Mouse (Mus musculus) hindbrain, embryonic 15.5 days (tissue): Measurements from ENCODE around the gene Nsun3. TPM values are rescaled to one million over a fixed set of nuclear protein-coding genes. Genes with fewer than 3 reads are reported as not detected.

ENCODE experiments used
- ATAC-seq: fragments of 200-750 bp; cut with Nextera tagmentation; 2 replicates; pipeline ENCODE4 v1.8.0; 2017; ENCODE audit warnings: low read depth, moderate number of reproducible peaks, moderate TSS enrichment; ENCODE audit not compliant: low FRiP score
- H3K27ac ChIP-seq: fragments of 300-500 bp; sonication (generic); replicated peaks from 2 replicates; pipeline ENCODE4 v1.5.1; 2015; ENCODE audit warnings: mild to moderate bottlenecking, inconsistent platforms
- H3K27me3 ChIP-seq: fragments of 300-500 bp; sonication (generic); 2 replicates; pipeline ENCODE4 v1.6.1; 2015; ENCODE audit warnings: control low read depth, inconsistent platforms
- H3K36me3 ChIP-seq: fragments of 300-500 bp; sonication (generic); 2 replicates; pipeline ENCODE4 v1.6.1; 2015; ENCODE audit warnings: control low read depth, inconsistent platforms
- H3K4me1 ChIP-seq: fragments of 300-500 bp; sonication (generic); replicated peaks from 2 replicates; pipeline ENCODE4 v1.6.1; 2015; ENCODE audit warnings: control low read depth, inconsistent platforms
- H3K4me2 ChIP-seq: fragments of 300-500 bp; sonication (generic); 2 replicates; pipeline ENCODE4 v1.6.1; 2015; ENCODE audit warnings: moderate library complexity, mild to moderate bottlenecking, inconsistent platforms
- H3K4me3 ChIP-seq: fragments of 300-500 bp; sonication (generic); 2 replicates; pipeline ENCODE4 v1.5.1; 2015; ENCODE audit warnings: mild to moderate bottlenecking, inconsistent platforms
- H3K9ac ChIP-seq: fragments of 300-500 bp; sonication (generic); 2 replicates; pipeline ENCODE4 v1.6.1; 2015; ENCODE audit warnings: inconsistent platforms
- H3K9me3 ChIP-seq: fragments of 300-500 bp; sonication (generic); 2 replicates; pipeline ENCODE4 v1.6.1; 2016; ENCODE audit warnings: control low read depth, inconsistent platforms
- WGBS: fragments of 180-500 bp; shearing (Covaris S2); methylation state at CpG from one replicate; pipeline ENCODE4 v1.1.7; 2015; 5-methylcytosine and 5-hydroxymethylcytosine counted together
- polyA plus RNA-seq: library from polyadenylated mRNA; unstranded; fragments of >200 nt; fragmentation: Nextera tagmentation; extraction: Ambion mirVana; gene quantifications from 2 replicates; pipeline ENCODE4 v1.2.1, GENCODE M21; 2015

Nsun3 gene
- polyA plus RNA-seq: 8.8 and 9.2 TPM in 2 replicates

DNA sequence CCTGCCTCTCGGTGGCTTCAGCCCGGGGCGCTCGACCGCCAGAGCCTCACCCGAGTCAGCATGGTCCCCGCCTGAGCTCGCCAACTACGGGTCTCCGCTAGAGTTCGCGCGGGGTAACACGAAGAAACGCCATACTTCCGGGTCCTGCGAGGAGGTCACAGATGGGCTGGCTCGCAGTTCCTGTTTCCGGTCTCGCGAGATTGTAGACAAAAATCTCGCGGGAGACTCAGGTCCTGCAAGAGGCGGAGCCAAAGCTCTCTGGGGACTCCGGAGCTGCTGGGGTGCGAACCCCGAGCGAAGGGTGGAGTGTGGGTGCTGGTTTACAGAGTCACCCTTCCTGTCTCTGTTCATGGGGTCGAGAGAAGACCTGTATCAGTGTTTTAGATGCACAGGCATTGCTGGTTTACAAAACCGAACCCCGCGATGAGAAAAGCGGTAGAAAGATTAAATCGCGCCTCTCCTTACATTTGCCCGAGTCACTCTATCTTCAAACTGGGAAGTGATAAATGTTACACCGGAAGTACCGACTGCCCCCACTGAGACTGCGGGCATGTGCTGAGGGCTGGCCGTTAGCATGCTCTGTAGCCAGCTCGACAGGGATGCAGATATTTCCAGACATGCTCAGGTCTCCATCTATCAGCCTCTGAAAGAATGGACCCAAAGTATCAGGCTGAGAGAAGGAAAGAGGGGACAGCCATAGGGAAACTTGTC lies at the start of gene Nsun3:
TSS of gene Nsun3 (minus strand) at position 198 of the 711 bp plus-strand sequence.
- Histone ChIP-seq H3K36me3 (no peaks in the 10 kb centered on the region), H3K4me2 (peak within 1 kb of the TSS; percentile 82), H3K9me3 (no peaks in the 10 kb centered on the region), H3K4me3 (peak within 1 kb of the TSS; percentile 78), H3K27ac (peak within 1 kb of the TSS; percentile 91), H3K27me3 (no peaks in the 10 kb centered on the region), H3K9ac (peak within 1 kb of the TSS; percentile 75), H3K4me1 (peaks cover 30% of the 10 kb centered on the region)
- peak; percentile 99 for ATAC-seq
- whole genome bisulfite sequencing: 1% methylated on average over 41 of the region's 41 CpGs

DNA sequence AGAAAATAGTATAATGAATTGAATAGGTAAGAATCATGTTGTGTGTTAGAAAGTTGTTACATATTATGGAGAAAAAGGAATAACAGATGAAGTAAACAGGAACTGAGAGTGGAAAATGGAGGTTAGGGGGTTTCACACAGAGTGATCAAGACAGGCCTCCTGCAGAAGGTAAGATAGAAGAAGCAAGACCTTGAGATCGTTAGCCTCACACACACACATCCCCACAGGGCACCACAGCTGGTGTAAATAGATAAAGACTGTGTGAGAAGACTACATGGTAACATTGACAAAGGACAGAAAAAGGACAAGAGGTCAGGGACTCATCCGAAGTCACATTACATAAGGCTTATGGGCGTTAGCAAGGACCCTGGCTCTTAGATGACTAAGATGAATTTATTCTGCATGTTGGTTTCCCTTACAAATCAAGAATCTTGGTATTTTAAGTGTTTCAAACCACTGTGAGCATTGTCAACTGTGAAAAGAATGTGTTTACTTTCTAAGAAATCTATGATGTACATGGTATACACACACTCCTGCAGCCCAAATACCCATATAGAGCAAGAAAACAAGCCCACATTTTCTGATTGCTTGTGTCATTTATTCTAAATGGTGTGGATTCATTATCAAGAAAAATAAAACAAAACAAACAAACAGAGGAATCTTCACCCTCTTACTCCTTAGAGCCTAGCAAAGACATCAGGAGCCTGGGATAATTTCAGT lies 47.6 kb upstream of the Nsun3 start:
- no peak for ATAC-seq
- Histone ChIP-seq H3K27ac (no peak overlapping the region), H3K9ac (no peak overlapping the region), H3K27me3 (no peaks in the 10 kb centered on the region), H3K4me1 (no peaks in the 10 kb centered on the region), H3K4me2 (no peak overlapping the region), H3K9me3 (no peaks in the 10 kb centered on the region), H3K4me3 (no peak overlapping the region), H3K36me3 (no peaks in the 10 kb centered on the region)
- 56% methylated on average over 3 of the region's 3 CpGs for WGBS

DNA sequence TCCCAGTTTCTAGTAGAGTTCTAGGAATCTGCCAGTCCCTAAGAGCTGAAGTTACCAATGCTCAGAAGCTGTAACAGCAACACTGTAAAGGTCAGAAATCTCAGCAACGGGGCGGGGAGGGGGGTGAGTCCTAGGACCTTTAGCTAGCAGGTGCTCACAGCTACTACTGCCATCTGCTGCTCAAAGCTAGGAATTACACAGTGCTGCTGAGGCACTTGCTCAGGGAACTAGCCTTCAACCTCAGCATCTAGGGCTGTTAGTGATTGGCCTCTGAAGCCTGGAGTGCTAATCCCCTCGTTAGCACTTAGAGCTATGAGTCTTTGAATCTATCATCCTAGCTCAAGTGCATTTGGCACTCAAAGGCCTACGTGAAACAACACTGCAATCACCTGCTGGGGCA lies 45.9 kb upstream of the Nsun3 start:
- Histone ChIP-seq H3K4me3 (no peak overlapping the region), H3K27ac (no peak overlapping the region), H3K27me3 (no peaks in the 10 kb centered on the region), H3K4me1 (no peaks in the 10 kb centered on the region), H3K9me3 (no peaks in the 10 kb centered on the region), H3K4me2 (no peak overlapping the region), H3K36me3 (no peaks in the 10 kb centered on the region), H3K9ac (no peak overlapping the region)
- no peak for ATAC-seq
- WGBS: 19% methylated on average over 4 of the region's 4 CpGs

DNA sequence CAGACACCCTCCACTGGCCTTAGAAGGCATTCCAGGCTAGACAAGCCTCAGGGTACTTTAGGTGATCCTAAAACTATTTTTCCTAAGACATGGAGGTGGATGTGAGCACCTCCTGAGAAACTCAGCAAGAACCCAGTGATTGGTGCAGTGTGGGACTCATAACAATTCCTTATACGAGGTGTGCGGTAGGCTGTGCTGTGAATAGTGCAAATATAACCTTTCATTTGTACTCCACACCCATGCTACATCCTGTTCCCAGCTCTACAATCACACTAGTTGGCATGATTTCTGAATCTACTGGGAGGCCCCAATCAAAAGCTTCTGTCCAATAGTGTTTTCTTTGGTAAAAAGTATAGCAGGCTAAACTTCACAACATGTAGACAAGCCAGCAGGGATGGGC lies 45.4 kb upstream of the Nsun3 start:
- no peak overlapping the region for H3K27ac ChIP-seq
- no peaks in the 10 kb centered on the region for H3K36me3 ChIP-seq
- H3K9ac ChIP-seq: no peak overlapping the region
- no peaks in the 10 kb centered on the region for H3K9me3 ChIP-seq
- H3K4me1 ChIP-seq: no peaks in the 10 kb centered on the region
- no peak for ATAC-seq
- WGBS: 93% methylated on average over 2 of the region's 2 CpGs
- H3K4me3 ChIP-seq: no peak overlapping the region
- H3K27me3 ChIP-seq: no peaks in the 10 kb centered on the region
- H3K4me2 ChIP-seq: no peak overlapping the region

DNA sequence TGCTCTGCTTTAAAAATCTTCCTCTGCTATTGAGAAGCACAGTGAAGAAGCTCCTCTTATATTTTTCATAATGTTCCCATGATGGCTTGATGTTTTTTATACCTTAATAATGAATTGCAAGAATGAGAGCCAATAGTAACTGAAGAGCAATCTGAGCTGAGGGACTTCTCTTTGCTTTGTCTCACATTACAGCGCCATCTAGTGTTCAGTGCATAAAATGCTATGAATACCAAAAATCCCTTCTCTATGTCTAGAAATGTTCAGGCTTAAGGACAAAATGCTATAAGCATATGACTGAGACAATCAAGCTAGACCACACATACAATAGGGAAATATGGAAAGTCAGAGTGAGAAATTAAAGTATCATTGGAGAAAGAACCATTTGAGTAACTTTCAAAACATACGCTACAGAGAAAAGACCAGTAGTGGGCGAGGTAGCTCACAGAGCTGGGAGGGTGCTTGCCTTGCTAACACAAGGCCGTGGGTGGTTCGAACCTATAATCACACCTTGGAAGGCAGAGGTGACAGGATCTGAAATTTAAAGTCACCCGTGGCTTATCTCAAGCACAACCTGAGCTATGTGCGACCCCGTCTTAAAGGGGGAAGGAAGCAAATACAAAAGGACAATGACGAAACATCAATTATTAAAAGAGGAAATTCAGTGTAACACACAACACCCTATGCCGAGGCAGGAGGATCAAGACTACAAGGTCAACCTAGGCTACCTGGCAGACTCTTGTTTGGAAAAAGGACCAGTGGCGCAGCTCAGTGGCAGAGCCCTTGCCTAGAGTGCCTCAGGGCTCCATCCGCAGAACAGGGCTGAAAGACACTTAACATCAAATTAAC lies 39.8 kb upstream of the Nsun3 start:
- no peak overlapping the region for H3K4me2 ChIP-seq
- H3K27ac ChIP-seq: no peak overlapping the region
- no peak overlapping the region for H3K9ac ChIP-seq
- no peaks in the 10 kb centered on the region for H3K4me1 ChIP-seq
- 78% methylated on average over 12 of the region's 12 CpGs for WGBS
- ATAC-seq: no peak
- no peaks in the 10 kb centered on the region for H3K9me3 ChIP-seq
- H3K36me3 ChIP-seq: no peaks in the 10 kb centered on the region
- H3K27me3 ChIP-seq: no peaks in the 10 kb centered on the region
- no peak overlapping the region for H3K4me3 ChIP-seq

DNA sequence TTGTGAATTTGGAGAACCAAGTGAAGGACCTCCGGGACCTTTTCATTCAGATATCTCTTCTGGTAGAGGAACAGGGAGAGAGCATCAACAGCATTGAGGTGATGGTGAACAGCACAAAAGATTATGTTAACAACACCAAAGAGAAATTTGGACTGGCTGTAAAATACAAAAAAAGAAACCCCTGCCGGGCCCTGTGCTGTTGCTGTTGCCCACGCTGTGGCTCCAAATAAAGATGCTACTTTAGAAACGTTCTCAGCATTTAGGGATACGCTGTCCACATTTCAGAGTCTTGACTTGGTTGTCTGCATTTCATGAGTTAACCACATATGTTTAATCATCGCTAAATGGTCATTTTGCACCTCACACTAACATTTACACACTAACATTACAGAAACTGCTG lies 35.9 kb upstream of the Nsun3 start:
- Histone ChIP-seq H3K4me3 (no peak overlapping the region), H3K27me3 (no peaks in the 10 kb centered on the region), H3K9ac (no peak overlapping the region), H3K9me3 (no peaks in the 10 kb centered on the region), H3K27ac (no peak overlapping the region), H3K4me1 (no peaks in the 10 kb centered on the region), H3K36me3 (no peaks in the 10 kb centered on the region), H3K4me2 (no peak overlapping the region)
- no peak for ATAC-seq
- 92% methylated on average over 6 of the region's 6 CpGs for WGBS

DNA sequence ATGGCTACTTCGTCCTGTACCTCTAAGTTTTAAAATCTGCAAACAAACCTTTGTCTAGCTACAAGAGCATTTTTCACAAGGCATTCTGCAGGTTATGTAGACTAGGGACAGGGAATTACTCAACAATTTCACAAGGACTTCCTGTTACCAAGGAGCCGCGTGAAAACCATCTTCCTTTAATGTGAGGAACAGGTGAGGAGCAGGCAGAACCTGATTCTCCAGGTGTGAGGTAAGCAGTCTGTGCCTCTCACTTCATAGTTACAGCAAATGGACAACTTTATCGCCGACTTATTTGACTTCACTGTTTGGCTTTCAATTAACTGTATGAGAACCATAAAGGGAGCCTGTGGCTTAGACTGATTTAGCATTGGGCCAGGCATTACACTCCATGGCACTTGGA lies 27.9 kb upstream of the Nsun3 start, which contains the start of gene Stx19:
TSS of gene Stx19 (plus strand) at position 186 of the 400 bp plus-strand sequence.
- ATAC-seq: no peak
- Histone ChIP-seq H3K36me3 (no peaks in the 10 kb centered on the region), H3K27me3 (no peaks in the 10 kb centered on the region), H3K27ac (no peak within 1 kb of the TSS), H3K4me2 (no peak within 1 kb of the TSS), H3K4me1 (no peaks in the 10 kb centered on the region), H3K4me3 (no peak within 1 kb of the TSS), H3K9me3 (no peaks in the 10 kb centered on the region), H3K9ac (no peak within 1 kb of the TSS)
- WGBS: 83% methylated on average over 5 of the region's 5 CpGs

DNA sequence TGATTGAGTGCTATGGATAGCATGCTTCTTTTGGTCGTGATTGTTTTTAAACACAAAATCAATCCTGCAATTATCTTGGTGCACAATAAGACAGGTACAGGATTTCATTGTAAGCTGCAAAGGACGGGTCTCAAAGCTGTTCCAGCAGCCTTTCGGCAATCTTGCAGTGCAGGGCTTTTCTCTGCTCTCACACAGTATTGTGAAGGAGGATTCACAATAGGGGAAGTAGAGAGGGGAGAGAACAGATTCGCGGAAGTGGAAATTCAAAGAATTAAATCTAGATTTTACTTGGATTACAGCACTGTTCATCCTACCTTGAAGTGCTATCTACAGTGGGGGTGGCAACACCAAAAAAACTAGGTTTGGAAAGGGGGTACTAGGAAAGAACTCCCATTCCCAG lies 27.2 kb upstream of the Nsun3 start:
- no peak overlapping the region for H3K27ac ChIP-seq
- no peaks in the 10 kb centered on the region for H3K36me3 ChIP-seq
- no peaks in the 10 kb centered on the region for H3K9me3 ChIP-seq
- H3K27me3 ChIP-seq: no peaks in the 10 kb centered on the region
- H3K9ac ChIP-seq: no peak overlapping the region
- H3K4me2 ChIP-seq: no peak overlapping the region
- no peak for ATAC-seq
- WGBS: 81% methylated on average over 5 of the region's 5 CpGs
- H3K4me3 ChIP-seq: no peak overlapping the region
- no peaks in the 10 kb centered on the region for H3K4me1 ChIP-seq

DNA sequence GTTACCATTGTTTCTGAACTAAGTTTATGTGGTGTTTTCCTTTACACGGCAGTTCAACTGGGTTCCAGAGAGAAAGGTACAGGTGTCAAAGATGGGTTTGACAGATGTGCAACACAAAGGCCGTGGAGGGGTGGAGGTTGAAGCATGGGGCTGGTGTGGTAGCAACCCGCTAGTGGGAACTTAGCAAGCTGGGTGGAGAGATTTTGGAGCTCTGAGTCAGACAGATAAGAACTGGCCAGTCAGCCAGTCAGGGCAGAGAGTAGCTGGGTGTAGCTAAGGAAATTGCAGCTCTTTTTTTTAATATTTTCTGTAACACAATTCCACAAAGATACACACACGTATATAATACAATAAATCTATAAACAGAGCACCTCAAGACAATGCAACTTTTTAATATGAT lies 24.2 kb upstream of the Nsun3 start:
- WGBS: 94% methylated on average over 4 of the region's 4 CpGs
- H3K27ac ChIP-seq: no peak overlapping the region
- no peak for ATAC-seq
- no peaks in the 10 kb centered on the region for H3K27me3 ChIP-seq
- H3K36me3 ChIP-seq: no peaks in the 10 kb centered on the region
- H3K9me3 ChIP-seq: no peaks in the 10 kb centered on the region
- H3K4me1 ChIP-seq: peaks cover 7% of the 10 kb centered on the region; the same call in 1 of the 2 replicates
- H3K9ac ChIP-seq: no peak overlapping the region
- no peak overlapping the region for H3K4me2 ChIP-seq
- H3K4me3 ChIP-seq: no peak overlapping the region

DNA sequence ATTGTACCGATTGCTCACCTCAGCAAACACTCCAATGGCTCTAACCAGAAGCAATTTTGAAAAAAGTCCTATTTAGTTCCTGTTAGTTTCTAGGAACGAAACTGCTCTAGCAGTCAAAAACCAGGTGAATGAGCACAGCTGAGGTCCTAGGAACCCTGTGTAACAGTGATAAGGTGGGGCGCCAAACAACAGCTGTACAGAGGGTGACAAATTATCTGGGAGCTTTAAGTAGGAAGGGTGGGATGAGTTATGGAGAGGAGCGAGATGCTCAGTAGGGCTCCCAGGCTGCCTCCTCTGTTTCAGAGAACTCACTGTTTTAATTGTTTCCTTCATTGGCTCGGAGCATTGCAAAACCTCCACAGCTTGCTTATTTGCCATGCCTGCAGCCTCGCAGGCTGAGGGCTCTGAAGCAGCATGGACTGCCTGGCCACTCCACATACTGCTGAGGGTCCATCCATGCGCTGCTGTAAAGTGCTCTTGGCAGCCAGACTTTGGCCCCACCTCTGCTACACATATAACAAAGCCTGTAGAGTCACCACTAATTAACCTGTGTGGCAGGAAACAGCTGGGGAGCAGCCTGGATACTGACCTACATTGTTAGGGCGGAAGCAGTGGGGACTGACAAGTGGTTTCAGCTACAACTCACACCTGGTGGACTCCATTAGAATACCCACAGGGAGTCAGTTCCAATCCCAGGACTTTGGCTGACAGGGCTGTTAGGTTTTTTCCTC lies 20.8 kb upstream of the Nsun3 start:
- Histone ChIP-seq H3K4me1 (peaks cover 7% of the 10 kb centered on the region; the same call in 1 of the 2 replicates), H3K27me3 (no peaks in the 10 kb centered on the region), H3K36me3 (peaks cover 14% of the 10 kb centered on the region), H3K9me3 (no peaks in the 10 kb centered on the region), H3K4me2 (no peak overlapping the region), H3K9ac (no peak overlapping the region), H3K4me3 (no peak overlapping the region), H3K27ac (no peak overlapping the region)
- ATAC-seq: no peak
- 64% methylated on average over 8 of the region's 8 CpGs for WGBS

DNA sequence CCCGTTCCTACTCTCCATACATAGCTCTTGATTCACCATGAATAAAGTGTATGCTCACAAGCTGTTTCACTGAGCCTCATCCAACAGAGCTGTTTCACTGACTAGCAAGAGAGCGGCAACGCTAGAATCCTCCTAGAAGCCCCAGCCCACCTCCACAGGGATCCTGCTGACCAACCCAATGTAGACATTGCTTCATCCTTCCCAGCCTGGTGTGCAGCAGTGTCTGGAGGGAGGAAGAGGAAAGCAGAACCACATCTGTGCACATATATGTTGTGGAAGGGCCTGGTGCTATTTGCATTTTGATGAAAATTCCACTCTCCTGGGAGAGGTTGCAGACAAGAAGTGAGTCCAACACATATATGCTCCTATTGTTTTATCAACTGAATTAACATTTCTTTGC lies 18.0 kb upstream of the Nsun3 start:
- H3K4me2 ChIP-seq: no peak overlapping the region
- no peaks in the 10 kb centered on the region for H3K9me3 ChIP-seq
- peaks cover 20% of the 10 kb centered on the region for H3K36me3 ChIP-seq
- H3K4me1 ChIP-seq: peaks cover 7% of the 10 kb centered on the region; the same call in 1 of the 2 replicates
- no peak overlapping the region for H3K9ac ChIP-seq
- no peak overlapping the region for H3K27ac ChIP-seq
- ATAC-seq: no peak
- WGBS: 95% methylated on average over 3 of the region's 3 CpGs
- H3K27me3 ChIP-seq: no peaks in the 10 kb centered on the region
- no peak overlapping the region for H3K4me3 ChIP-seq
